Mouse (Mus musculus) CH12F3 (cell line): ENCODE data around the gene Pin4.

Experiments used
- in situ Hi-C: fragments of 300-500 bp; cut with MboI; formaldehyde crosslinking; loops from 2 replicates; pipeline ENCODE4 v1.14.3; 2020; ENCODE audit warnings: low sequenced_read_pairs

Gene Pin4

GRCm38 (mm10) chrX:102141157-102141556, 21.9 kb downstream of the Pin4 start:
- in situ Hi-C loops = no loop called here

- in situ Hi-C loops = no loop called here
These were observed 37.6 kb downstream of the Pin4 start, which contains the start of gene Ercc6l for GRCm38 (mm10) chrX:102156618-102157422. Ercc6l (minus strand) TSS chrX:102157091.

GRCm38 (mm10) chrX:102157423-102157791, 38.2 kb downstream of the Pin4 start:
- in situ Hi-C loops = no loop called here

- in situ Hi-C loops = no loop called here
These were observed 40.5 kb downstream of the Pin4 start for GRCm38 (mm10) chrX:102159778-102160177.

GRCm38 (mm10) chrX:102160528-102160927, 41.3 kb downstream of the Pin4 start:
- in situ Hi-C loops = no loop called here

- in situ Hi-C loops = no loop called here
These were observed 43.8 kb downstream of the Pin4 start for GRCm38 (mm10) chrX:102163096-102163495.

- in situ Hi-C loops = no loop called here
These were observed 44.3 kb downstream of the Pin4 start for GRCm38 (mm10) chrX:102163529-102163928.

GRCm38 (mm10) chrX:102166521-102166920, 47.3 kb downstream of the Pin4 start:
- in situ Hi-C loops = no loop called here

- in situ Hi-C loops = no loop called here
These were observed 47.7 kb downstream of the Pin4 start for GRCm38 (mm10) chrX:102166986-102167385.

- in situ Hi-C loops = no loop called here
These were observed 50.5 kb downstream of the Pin4 start for GRCm38 (mm10) chrX:102169724-102170123.

- in situ Hi-C loops = no loop called here
These were observed 50.9 kb downstream of the Pin4 start for GRCm38 (mm10) chrX:102170135-102170534.

GRCm38 (mm10) chrX:102170900-102171299, 51.7 kb downstream of the Pin4 start:
- in situ Hi-C loops = no loop called here

GRCm38 (mm10) chrX:102175538-102176287, 56.5 kb downstream of the Pin4 start:
- in situ Hi-C loops = no loop called here
